In the genomic region with DNA sequence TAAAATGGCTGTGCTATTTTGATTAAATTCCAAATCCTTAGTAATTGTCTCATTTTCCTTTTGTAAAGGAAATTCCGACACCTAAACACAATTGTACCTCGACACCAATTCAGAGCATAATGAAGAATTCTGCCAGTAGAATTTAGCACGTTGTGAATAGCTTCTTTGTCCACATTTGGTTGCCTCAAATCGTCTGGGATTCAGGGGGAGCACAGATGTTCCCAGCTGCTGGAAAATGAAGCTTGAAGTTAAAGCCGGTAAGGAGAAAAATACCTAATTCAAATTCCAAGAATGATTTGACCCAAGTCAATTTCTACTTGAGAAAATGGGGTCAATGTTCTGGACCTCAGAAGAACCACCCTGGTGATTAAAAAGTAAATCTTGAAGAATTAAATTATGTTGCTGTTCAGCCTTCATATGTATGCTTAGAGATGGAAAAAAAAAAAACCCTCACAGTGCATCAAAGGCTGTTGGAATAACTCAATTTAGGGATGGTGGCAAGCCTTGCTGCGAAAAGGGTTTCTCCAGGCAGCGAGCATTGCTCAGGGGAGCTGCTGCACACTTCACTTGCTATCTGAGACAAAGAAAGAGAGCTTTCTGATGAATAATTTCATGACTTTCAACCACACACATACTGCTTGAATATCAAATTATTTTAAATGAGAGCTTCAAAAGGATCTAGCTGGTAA, we compare ENCODE assay signal across 14 mouse cellular contexts. TPM values are rescaled to one million over a fixed set of nuclear protein-coding genes. Genes with fewer than 3 reads are reported as not detected.
DNase-seq lines count a peak whose midpoint lies in the region; ATAC-seq lines count a peak whose summit lies in the region.
"Had no signal": no experiment of that assay in that cellular context is flagged by ENCODE, and none has a peak within 500 bp of the region (broad histone marks: within the 10 kb centered on the region; RNA-seq: fewer than 3 reads in every experiment).

No protein-coding gene starts in this region.

- H3K4me1 ChIP-seq in forebrain, embryonic 14.5 days (ENCODE audit: control insufficient read depth, insufficient read depth, low read length) = peaks cover 3% of the 10 kb centered on the region; the same call in 1 of the 2 replicates
- H3K4me1 ChIP-seq in hindbrain, embryonic 15.5 days (replicated peaks) = peaks cover 13% of the 10 kb centered on the region
- peaks cover 4% of the 10 kb centered on the region; the same call in 1 of the 2 replicates for H3K4me1 ChIP-seq in midbrain, embryonic 16.5 days (ENCODE audit: control insufficient read depth, insufficient read depth, low read length)

- no peak for ATAC-seq in forebrain, embryonic 14.5 days
- 0 out of 2 replicates have a peak, but pooled peaks have one; percentile 49 for ATAC-seq in hindbrain, embryonic 15.5 days (ENCODE audit: low FRiP score, low read depth)
- ATAC-seq in midbrain, embryonic 16.5 days = peak; percentile 68; the same call in 1 of the 2 replicates
- ATAC-seq: inflammation-experienced regulatory T-cells, adult 6 months had no signal

- no peaks in the 10 kb centered on the region for H3K36me3 ChIP-seq in forebrain, embryonic 14.5 days (ENCODE audit: control insufficient read depth, insufficient read depth, low read length)
- no peaks in the 10 kb centered on the region for H3K36me3 ChIP-seq in hindbrain, embryonic 15.5 days
- H3K36me3 ChIP-seq in midbrain, embryonic 16.5 days (ENCODE audit: control insufficient read depth, insufficient read depth, low read length) = no peaks in the 10 kb centered on the region
- H3K36me3 ChIP-seq: embryonic facial prominence, embryonic 15.5 days had no signal

- no peak overlapping the region for H3K4me2 ChIP-seq in forebrain, embryonic 14.5 days (ENCODE audit: low read length)
- no peak overlapping the region for H3K4me2 ChIP-seq in hindbrain, embryonic 15.5 days
- 0 out of 2 replicates have a peak overlapping the region, but pooled peaks have one; percentile 0 for H3K4me2 ChIP-seq in midbrain, embryonic 16.5 days (ENCODE audit: low read length)
- H3K4me2 ChIP-seq: embryonic facial prominence, embryonic 15.5 days; liver, embryonic 11.5 days had no signal

- peak; percentile 39 for DNase-seq in lung, postnatal 36 days
- no peak for DNase-seq in lung, adult 18-20 months
- DNase-seq in forebrain, embryonic 14.5 days (ENCODE audit: low spot score) = peak; percentile 43
- DNase-seq in left cerebral cortex, postnatal 36 days (ENCODE audit: low spot score in 2 of 2) = no peak
- no peak for DNase-seq in kidney, postnatal 25 days
- DNase-seq: adrenal gland, postnatal 14 days; cerebellum, adult 11-12 months; gastrocnemius, postnatal 36 days; lung, postnatal 14 days had no signal

- H3K4me3 ChIP-seq in forebrain, embryonic 14.5 days (ENCODE audit: low read depth, low read length) = no peak overlapping the region
- H3K4me3 ChIP-seq in hindbrain, embryonic 15.5 days = no peak overlapping the region
- H3K4me3 ChIP-seq in midbrain, embryonic 16.5 days (ENCODE audit: low read depth, low read length) = no peak overlapping the region
- H3K4me3 ChIP-seq: embryonic facial prominence, embryonic 15.5 days had no signal

- intact Hi-C loops in left cerebral cortex, postnatal 36 days (cut with DNase I) = no loop called here

- peak overlapping the region; percentile 55 for H3K27ac ChIP-seq in forebrain, embryonic 14.5 days (ENCODE audit: low read depth, low read length)
- H3K27ac ChIP-seq in hindbrain, embryonic 15.5 days (replicated peaks) = peak overlapping the region; percentile 82
- peak overlapping the region; percentile 83 for H3K27ac ChIP-seq in midbrain, embryonic 16.5 days (ENCODE audit: low read length)
- H3K27ac ChIP-seq: embryonic facial prominence, embryonic 15.5 days had no signal

- 21% methylated on average over 7 of the region's 7 CpGs for WGBS in forebrain, embryonic 14.5 days
- WGBS in hindbrain, embryonic 15.5 days = 23% methylated on average over 7 of the region's 7 CpGs
- WGBS in midbrain, embryonic 16.5 days = 12% methylated on average over 7 of the region's 7 CpGs

- H3K27me3 ChIP-seq in forebrain, embryonic 14.5 days (replicated peaks; ENCODE audit: control insufficient read depth, insufficient read depth, low read length) = no peaks in the 10 kb centered on the region
- no peaks in the 10 kb centered on the region for H3K27me3 ChIP-seq in hindbrain, embryonic 15.5 days
- no peaks in the 10 kb centered on the region for H3K27me3 ChIP-seq in midbrain, embryonic 16.5 days (ENCODE audit: control insufficient read depth, insufficient read depth, low read depth, low read length)
- H3K27me3 ChIP-seq: embryonic facial prominence, embryonic 15.5 days had no signal

- H3K9ac ChIP-seq in forebrain, embryonic 14.5 days (ENCODE audit: low read length) = no peak overlapping the region
- no peak overlapping the region for H3K9ac ChIP-seq in hindbrain, embryonic 15.5 days
- no peak overlapping the region; the same call in 1 of the 2 replicates for H3K9ac ChIP-seq in midbrain, embryonic 16.5 days (ENCODE audit: low read depth, low read length)
- H3K9ac ChIP-seq: embryonic facial prominence, embryonic 15.5 days had no signal

- no peaks in the 10 kb centered on the region for H3K9me3 ChIP-seq in forebrain, embryonic 14.5 days (replicated peaks; ENCODE audit: control insufficient read depth, low read length)
- no peaks in the 10 kb centered on the region for H3K9me3 ChIP-seq in hindbrain, embryonic 15.5 days
- H3K9me3 ChIP-seq in midbrain, embryonic 16.5 days (replicated peaks; ENCODE audit: control insufficient read depth, low read length, poor library complexity, severe bottlenecking) = no peaks in the 10 kb centered on the region
- H3K9me3 ChIP-seq: embryonic facial prominence, embryonic 15.5 days had no signal

RNA-seq across cellular contexts. Expression of a gene that starts 36.0 kb away (rescaled TPM):
- polyA plus RNA-seq in forebrain, embryonic 14.5 days (2014; fragmentation: Nextera tagmentation; extraction: Ambion mirVana) = 12.6 and 18.7 TPM in 2 replicates
- 72.4 and 77.2 TPM in 2 replicates for polyA plus RNA-seq in hindbrain, embryonic 15.5 days (2015; fragmentation: Nextera tagmentation; extraction: Ambion mirVana)
- 78.6 and 83.0 TPM in 2 replicates for polyA plus RNA-seq in midbrain, embryonic 16.5 days (2015; fragmentation: Nextera tagmentation; extraction: Ambion mirVana)
- total RNA-seq in left cerebral cortex, postnatal 36 days (2021) = 100 to 1,000 TPM; 176 to 200 TPM

Comparison
In these comparisons a context has a peak if more than half of its experiments do, and no peak if none do; other contexts are left out.
1. DNase-seq: peak in lung, postnatal 36 days (single experiment) and forebrain, embryonic 14.5 days (single experiment); none in lung, adult 18-20 months (0 of 2), left cerebral cortex, postnatal 36 days (0 of 2) and kidney, postnatal 25 days (0 of 2).
2. Peak in every context shown above with its lines, with median percentiles within 50 percentile points of each other: H3K27ac ChIP-seq.